ENCODE assay signal across 9 mouse cellular contexts in genomic region chr3:84175337-84176315, GRCm38 (mm10). TPM values are rescaled to one million over a fixed set of nuclear protein-coding genes. Genes with fewer than 3 reads are reported as not detected.
DNase-seq lines count a peak whose midpoint lies in the region; ATAC-seq and TF ChIP-seq lines count a peak whose summit lies in the region.
"Had no signal": no experiment of that assay in that cellular context is flagged by ENCODE, and none has a peak within 500 bp of the region (broad histone marks: within the 10 kb centered on the region; RNA-seq: fewer than 3 reads in every experiment).

No protein-coding gene starts in this region.

- WGBS in forebrain, embryonic 12.5 days: 54% methylated on average over 7 of the region's 7 CpGs
- WGBS in lung, postnatal 0 days: 54% methylated on average over 7 of the region's 7 CpGs

- no peak overlapping the region for H3K4me3 ChIP-seq in G1E (ENCODE audit: low read depth, low read length)
- H3K4me3 ChIP-seq in forebrain, embryonic 12.5 days (replicated peaks): no peak overlapping the region
- H3K4me3 ChIP-seq in lung, postnatal 0 days (ENCODE audit: low read depth, low read length): no peak overlapping the region

- H3K27ac ChIP-seq in forebrain, embryonic 12.5 days: no peak overlapping the region
- no peak overlapping the region for H3K27ac ChIP-seq in lung, postnatal 0 days (ENCODE audit: low read length)

- DNase-seq in G1E (ENCODE audit: low spot score): peak; percentile 44
- DNase-seq in c-Kit-positive CD71-positive TER-119-negative erythroid progenitor cells, embryonic 14.5 days (ENCODE audit: low read depth): peak; percentile 57
- DNase-seq in heart, postnatal 4 days: peak; percentile 84
- DNase-seq in layer of hippocampus, adult 11-12 months (ENCODE audit: low spot score): peak; percentile 73
- DNase-seq in lung, postnatal 0 days (ENCODE audit: low spot score): peak; percentile 82
- peak; percentile 68 for DNase-seq in ovary, postnatal 36 days (ENCODE audit: low spot score)
- peak; percentile 74 for DNase-seq in thymus, postnatal 0 days (ENCODE audit: low spot score)

- peak; percentile 56 for TF ChIP-seq CTCF in G1E (IDR thresholded peaks at IDR 0.05; ENCODE audit: low read depth, low read length)
- TF ChIP-seq CTCF in lung, postnatal 0 days (IDR thresholded peaks at IDR 0.05): peak; percentile 96

- no peaks in the 10 kb centered on the region for H3K9me3 ChIP-seq in G1E (replicated peaks)
- H3K9me3 ChIP-seq in forebrain, embryonic 12.5 days: no peaks in the 10 kb centered on the region
- no peaks in the 10 kb centered on the region for H3K9me3 ChIP-seq in lung, postnatal 0 days (ENCODE audit: low read length)

- H3K27me3 ChIP-seq in G1E (ENCODE audit: insufficient read depth, low read length): peaks cover 10% of the 10 kb centered on the region
- H3K27me3 ChIP-seq in forebrain, embryonic 12.5 days: no peaks in the 10 kb centered on the region
- no peaks in the 10 kb centered on the region for H3K27me3 ChIP-seq in lung, postnatal 0 days (replicated peaks; ENCODE audit: insufficient read depth, low read length)

- no peak; the same call in 1 of the 2 replicates for ATAC-seq in G1E (ENCODE audit: extremely low read depth, insufficient number of reproducible peaks, low FRiP score, poor library complexity, severe bottlenecking)
- ATAC-seq in forebrain, embryonic 12.5 days (ENCODE audit: low FRiP score): peak; percentile 82
- peak; percentile 67 for ATAC-seq in lung, postnatal 0 days

- no peak for TF ChIP-seq EP300 in lung, postnatal 0 days (IDR thresholded peaks at IDR 0.05)

- H3K4me1 ChIP-seq in G1E (ENCODE audit: insufficient read depth, low read depth, low read length): 0 out of 2 replicates have a peak, but pooled peaks cover 4% of the 10 kb centered on the region
- peaks cover 5% of the 10 kb centered on the region for H3K4me1 ChIP-seq in forebrain, embryonic 12.5 days
- H3K4me1 ChIP-seq in lung, postnatal 0 days (ENCODE audit: insufficient read depth, low read depth, low read length): no peaks in the 10 kb centered on the region

- H3K9ac ChIP-seq in forebrain, embryonic 12.5 days: no peak overlapping the region
- no peak overlapping the region for H3K9ac ChIP-seq in lung, postnatal 0 days (replicated peaks; ENCODE audit: low read depth)

- no peaks in the 10 kb centered on the region for H3K36me3 ChIP-seq in G1E (replicated peaks)
- peaks cover 38% of the 10 kb centered on the region for H3K36me3 ChIP-seq in forebrain, embryonic 12.5 days (replicated peaks)
- H3K36me3 ChIP-seq in lung, postnatal 0 days (ENCODE audit: insufficient read depth, low read length): no peaks in the 10 kb centered on the region

- H3K4me2 ChIP-seq in forebrain, embryonic 12.5 days: no peak overlapping the region
- H3K4me2 ChIP-seq in lung, postnatal 0 days (replicated peaks; ENCODE audit: low read depth, low read length): no peak overlapping the region

RNA-seq across cellular contexts. Expression of gene Gm6525, which starts 1.7 kb away (rescaled TPM):
- total RNA-seq in G1E (2014; fragmentation: Nextera tagmentation): not detected in 2 replicates
- total RNA-seq in G1E (2017): 0.60 and 0.70 TPM in 2 replicates
- not detected in 2 replicates for polyA plus RNA-seq in G1E (2012)
- 1.5 and 2.5 TPM in 2 replicates for polyA plus RNA-seq in forebrain, embryonic 12.5 days (2016; fragmentation: Nextera tagmentation; extraction: Ambion mirVana)
- total RNA-seq in heart, postnatal 4 days (2021): not detected
- polyA plus RNA-seq in lung, postnatal 0 days (2015; fragmentation: Nextera tagmentation; extraction: Ambion mirVana): 0.57 and 0.75 TPM in 2 replicates
- polyA plus RNA-seq in thymus, postnatal 0 days (2015; fragmentation: Nextera tagmentation; extraction: Ambion mirVana): 0.13 TPM in 1 of 2 replicates, not detected in the other
- polyA plus RNA-seq: large intestine, adult 2 months had no signal

RNA-seq across cellular contexts. Expression of gene Mnd1, which starts 20.0 kb away (rescaled TPM):
- total RNA-seq in G1E (2014; fragmentation: Nextera tagmentation): 6.1 and 11.6 TPM in 2 replicates
- 22.5 and 23.5 TPM in 2 replicates for total RNA-seq in G1E (2017)
- 1.2 and 1.8 TPM in 2 replicates for polyA plus RNA-seq in G1E (2012)
- polyA plus RNA-seq in forebrain, embryonic 12.5 days (2016; fragmentation: Nextera tagmentation; extraction: Ambion mirVana): 8.5 and 10.5 TPM in 2 replicates
- 1 to 10 TPM; 9.2 to 9.8 TPM for total RNA-seq in heart, postnatal 4 days (2021)
- 5.3 and 6.5 TPM in 2 replicates for polyA plus RNA-seq in lung, postnatal 0 days (2015; fragmentation: Nextera tagmentation; extraction: Ambion mirVana)
- 12.5 and 14.9 TPM in 2 replicates for polyA plus RNA-seq in thymus, postnatal 0 days (2015; fragmentation: Nextera tagmentation; extraction: Ambion mirVana)
